Mouse (Mus musculus) lung, postnatal 0 days (tissue): ENCODE data around the gene Akip1.

ENCODE experiments used
- CTCF ChIP-seq: IDR thresholded peaks from 2 replicates; pipeline ENCODE4 v1.5.1; 2016; ENCODE audit warnings: antibody characterized with exemption, mild to moderate bottlenecking
- EP300 ChIP-seq: IDR thresholded peaks from 2 replicates; pipeline ENCODE4 v1.6.1; 2016; ENCODE audit warnings: antibody characterized with exemption, mild to moderate bottlenecking, control low read depth

DNA sequence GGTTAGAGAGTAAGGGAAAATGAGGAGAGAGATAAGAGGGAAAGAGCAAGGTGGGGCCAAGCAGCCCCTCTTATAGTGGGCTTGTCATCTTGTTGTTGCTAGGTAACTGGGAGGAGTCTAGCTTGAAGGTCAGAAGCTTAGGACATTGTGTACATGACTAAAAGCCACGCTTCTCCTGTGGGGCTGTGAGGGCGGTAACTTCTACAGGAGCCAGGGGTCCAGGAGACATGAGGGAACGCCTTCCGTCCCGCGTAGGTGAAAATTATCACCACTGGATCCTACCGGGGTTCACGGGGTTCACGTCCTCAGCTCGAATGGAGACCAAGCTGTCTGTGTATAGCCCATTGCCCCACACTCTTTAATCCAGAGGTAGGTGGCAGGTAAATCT lies 8.2 kb upstream of the Akip1 start:
- TF ChIP-seq CTCF (no peak), EP300 (no peak)
